Mouse (Mus musculus): ENCODE results near the gene Osgin1. TPM values are rescaled to one million over a fixed set of nuclear protein-coding genes. Genes with fewer than 3 reads are reported as not detected.

Gene Osgin1
- total and polyA plus RNA-seq, 2 experiments: 9.6 to 649 TPM

GRCm38 (mm10) chr8:119424199-119424733 is 9.7 kb upstream of the Osgin1 start:
- Histone ChIP-seq H3K79me2 (ENCODE audit: control insufficient read depth, insufficient read depth, low read length) (no peaks in the 10 kb centered on the region), H3K27me3 (ENCODE audit: control insufficient read depth, insufficient read depth, low read length) (no peaks in the 10 kb centered on the region), H3K4me3 (ENCODE audit: insufficient read depth, low read depth, low read length) (no peak overlapping the region), H3K36me3 (ENCODE audit: control insufficient read depth, insufficient read depth, low read length) (no peaks in the 10 kb centered on the region), H3K9ac (ENCODE audit: low read depth, low read length) (peak overlapping the region; percentile 12; the same call in 1 of the 2 replicates), H3K27ac (replicated peaks; ENCODE audit: insufficient read depth, low read depth, low read length) (peak overlapping the region; percentile 47), H3K4me1 (ENCODE audit: control insufficient read depth, insufficient read depth, low read length) (peaks cover 51% of the 10 kb centered on the region)
- 53% methylated on average over 10 of the region's 10 CpGs for WGBS
- TF ChIP-seq CTCF (IDR thresholded peaks at IDR 0.05; ENCODE audit: low read depth, low read length) (no peak), POLR2A (IDR thresholded peaks at IDR 0.05; ENCODE audit: extremely low read depth, insufficient read depth, low read length) (no peak)
- no peak for DNase-seq (ENCODE audit: extremely low read depth, low read depth, low spot score)

DNA sequence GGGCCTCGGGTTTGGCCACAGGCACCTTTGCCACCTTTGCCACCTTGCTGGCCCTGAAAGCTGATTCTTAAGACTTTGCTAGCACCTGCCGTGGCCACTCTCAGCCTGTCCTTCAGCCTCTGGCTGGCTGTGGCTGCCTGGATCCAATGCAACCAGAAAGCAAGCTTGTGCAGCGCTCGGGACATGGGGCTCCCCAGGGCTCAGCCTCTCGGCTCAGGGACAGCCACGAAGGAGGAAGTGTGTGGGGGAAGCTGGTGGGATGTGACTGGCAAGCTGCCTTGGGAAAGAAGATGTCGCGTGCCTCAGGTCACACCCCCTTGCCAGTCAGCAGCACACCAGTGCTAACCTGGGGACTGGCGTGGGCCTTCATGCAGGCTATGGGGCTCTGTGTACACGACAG is 9.2 kb upstream of the Osgin1 start:
- Histone ChIP-seq H3K4me3 (ENCODE audit: insufficient read depth, low read depth, low read length) (no peak overlapping the region), H3K4me1 (ENCODE audit: control insufficient read depth, insufficient read depth, low read length) (peaks cover 54% of the 10 kb centered on the region), H3K79me2 (ENCODE audit: control insufficient read depth, insufficient read depth, low read length) (no peaks in the 10 kb centered on the region), H3K27me3 (ENCODE audit: control insufficient read depth, insufficient read depth, low read length) (no peaks in the 10 kb centered on the region), H3K27ac (replicated peaks; ENCODE audit: insufficient read depth, low read depth, low read length) (peak overlapping the region; percentile 47), H3K36me3 (ENCODE audit: control insufficient read depth, insufficient read depth, low read length) (no peaks in the 10 kb centered on the region), H3K9ac (ENCODE audit: low read depth, low read length) (no peak overlapping the region)
- TF ChIP-seq CTCF (IDR thresholded peaks at IDR 0.05; ENCODE audit: low read depth, low read length) (no peak), POLR2A (IDR thresholded peaks at IDR 0.05; ENCODE audit: extremely low read depth, insufficient read depth, low read length) (no peak)
- 46% methylated on average over 10 of the region's 10 CpGs for WGBS
- DNase-seq (ENCODE audit: extremely low read depth, low read depth, low spot score): no peak

DNA sequence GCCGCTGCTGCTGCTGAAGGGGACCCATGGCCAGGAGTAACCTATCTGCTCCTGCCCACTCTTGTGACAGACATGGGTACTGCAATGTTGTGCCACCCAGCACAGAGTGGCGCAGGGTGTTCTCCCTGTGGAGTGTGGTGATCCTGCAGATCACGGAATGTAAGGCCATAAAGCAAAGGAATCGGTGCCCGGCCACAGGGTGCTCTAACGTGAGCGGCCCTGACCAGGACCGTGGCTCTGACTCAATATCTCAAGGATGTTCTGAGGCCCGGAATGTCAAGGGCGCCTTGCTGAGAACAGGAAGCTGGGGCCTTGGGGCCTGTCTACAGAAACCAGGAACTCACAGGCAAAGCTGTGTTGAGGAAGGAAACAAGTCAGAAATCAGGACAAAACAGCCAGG is 8.4 kb upstream of the Osgin1 start:
- Histone ChIP-seq H3K79me2 (ENCODE audit: control insufficient read depth, insufficient read depth, low read length) (no peaks in the 10 kb centered on the region), H3K4me1 (ENCODE audit: control insufficient read depth, insufficient read depth, low read length) (peaks cover 59% of the 10 kb centered on the region), H3K36me3 (ENCODE audit: control insufficient read depth, insufficient read depth, low read length) (no peaks in the 10 kb centered on the region), H3K27me3 (ENCODE audit: control insufficient read depth, insufficient read depth, low read length) (no peaks in the 10 kb centered on the region), H3K4me3 (ENCODE audit: insufficient read depth, low read depth, low read length) (no peak overlapping the region), H3K9ac (ENCODE audit: low read depth, low read length) (peak overlapping the region; percentile 12; the same call in 1 of the 2 replicates), H3K27ac (replicated peaks; ENCODE audit: insufficient read depth, low read depth, low read length) (peak overlapping the region; percentile 65)
- DNase-seq (ENCODE audit: extremely low read depth, low read depth, low spot score): no peak
- TF ChIP-seq POLR2A (IDR thresholded peaks at IDR 0.05; ENCODE audit: extremely low read depth, insufficient read depth, low read length) (no peak), CTCF (IDR thresholded peaks at IDR 0.05; ENCODE audit: low read depth, low read length) (peak; percentile 35)
- 45% methylated on average over 10 of the region's 10 CpGs for WGBS

DNA sequence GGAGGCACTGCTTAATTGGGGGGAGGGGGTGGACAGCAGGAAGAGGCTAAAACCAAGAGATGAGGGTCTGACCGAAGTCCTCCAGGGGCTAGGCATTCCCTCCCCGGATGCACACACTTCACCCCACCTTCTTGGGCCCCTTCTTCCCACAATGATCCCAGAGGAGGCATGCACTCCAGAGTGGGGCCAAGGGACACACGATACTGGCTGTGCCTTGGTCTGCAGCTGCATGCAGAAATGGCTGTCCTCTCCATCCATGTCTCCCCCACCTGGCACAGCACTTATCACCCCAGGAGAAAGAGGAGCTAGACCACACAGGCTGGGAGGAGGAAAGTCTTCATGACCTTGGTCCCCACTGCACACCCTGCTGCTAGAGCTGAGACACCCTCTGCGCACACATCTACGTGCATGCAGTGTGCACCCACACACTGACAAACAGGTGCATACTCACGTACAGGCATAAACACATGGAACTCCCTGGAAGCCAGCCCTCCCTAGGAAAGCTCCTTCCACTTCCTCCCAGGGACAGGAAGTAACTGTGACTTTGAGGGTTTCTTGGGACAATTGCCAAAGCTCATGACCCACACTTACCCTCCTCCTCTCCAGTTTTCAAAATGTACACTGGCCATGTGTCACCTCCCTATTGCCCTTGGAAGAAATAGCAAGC is 7.7 kb upstream of the Osgin1 start:
- no peak for DNase-seq (ENCODE audit: extremely low read depth, low read depth, low spot score)
- H3K27me3 ChIP-seq (ENCODE audit: control insufficient read depth, insufficient read depth, low read length): no peaks in the 10 kb centered on the region
- TF ChIP-seq CTCF (IDR thresholded peaks at IDR 0.05; ENCODE audit: low read depth, low read length) (no peak), POLR2A (IDR thresholded peaks at IDR 0.05; ENCODE audit: extremely low read depth, insufficient read depth, low read length) (no peak)
- H3K4me1 ChIP-seq (ENCODE audit: control insufficient read depth, insufficient read depth, low read length): peaks cover 65% of the 10 kb centered on the region
- no peaks in the 10 kb centered on the region for H3K36me3 ChIP-seq (ENCODE audit: control insufficient read depth, insufficient read depth, low read length)
- no peaks in the 10 kb centered on the region for H3K79me2 ChIP-seq (ENCODE audit: control insufficient read depth, insufficient read depth, low read length)
- WGBS: 58% methylated on average over 6 of the region's 6 CpGs
- H3K4me3 ChIP-seq (ENCODE audit: insufficient read depth, low read depth, low read length): no peak overlapping the region
- H3K9ac ChIP-seq (ENCODE audit: low read depth, low read length): peak overlapping the region; percentile 8; the same call in 1 of the 2 replicates
- H3K27ac ChIP-seq (replicated peaks; ENCODE audit: insufficient read depth, low read depth, low read length): peak overlapping the region; percentile 72

DNA sequence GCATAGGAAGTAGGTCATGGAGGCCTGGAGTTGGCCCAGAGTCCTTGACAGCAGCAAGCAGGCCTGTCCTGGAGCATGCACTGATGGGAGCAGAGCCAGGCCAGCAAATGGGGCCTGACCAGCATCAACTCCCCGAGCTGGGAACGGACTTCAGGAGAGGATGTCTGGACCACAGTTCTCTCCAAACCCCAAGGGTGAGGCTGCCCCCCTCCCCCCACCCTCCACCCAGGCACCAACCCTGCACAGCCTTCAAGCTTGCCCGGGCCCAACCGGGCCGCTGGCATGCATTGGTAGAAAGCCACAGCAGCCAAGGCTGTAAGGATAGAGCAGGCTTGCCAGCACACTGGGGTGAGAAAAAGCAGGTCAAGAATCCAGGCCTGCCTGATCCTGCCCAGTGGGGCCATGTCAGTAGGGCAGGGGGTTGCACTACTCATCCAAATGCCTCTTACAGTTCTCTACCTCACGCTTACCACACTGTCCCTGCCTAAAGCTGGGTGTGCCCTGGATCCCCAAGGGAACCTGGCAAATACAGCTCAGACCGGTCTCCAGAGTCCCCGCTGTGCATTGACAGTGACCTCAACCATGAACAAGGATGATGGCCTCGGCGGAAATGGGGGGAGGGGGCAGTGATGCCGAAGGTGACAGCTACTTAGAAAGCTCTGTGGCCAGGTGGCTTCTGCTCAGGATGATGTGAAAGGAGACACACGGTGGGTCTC is 6.1 kb upstream of the Osgin1 start:
- WGBS: 19% methylated on average over 12 of the region's 12 CpGs
- peak; percentile 77 for DNase-seq (ENCODE audit: extremely low read depth, low read depth, low spot score)
- H3K36me3 ChIP-seq (ENCODE audit: control insufficient read depth, insufficient read depth, low read length): no peaks in the 10 kb centered on the region
- H3K4me3 ChIP-seq (ENCODE audit: insufficient read depth, low read depth, low read length): peak overlapping the region; percentile 8; the same call in 1 of the 2 replicates
- TF ChIP-seq POLR2A (IDR thresholded peaks at IDR 0.05; ENCODE audit: extremely low read depth, insufficient read depth, low read length): no peak
- TF ChIP-seq CTCF (IDR thresholded peaks at IDR 0.05; ENCODE audit: low read depth, low read length): no peak
- H3K79me2 ChIP-seq (ENCODE audit: control insufficient read depth, insufficient read depth, low read length): no peaks in the 10 kb centered on the region
- H3K4me1 ChIP-seq (ENCODE audit: control insufficient read depth, insufficient read depth, low read length): peaks cover 69% of the 10 kb centered on the region
- H3K27me3 ChIP-seq (ENCODE audit: control insufficient read depth, insufficient read depth, low read length): no peaks in the 10 kb centered on the region
- peak overlapping the region; percentile 72 for H3K27ac ChIP-seq (replicated peaks; ENCODE audit: insufficient read depth, low read depth, low read length)
- peak overlapping the region; percentile 24 for H3K9ac ChIP-seq (ENCODE audit: low read depth, low read length)
